Mouse (Mus musculus) CD4-positive, CD25-positive, alpha-beta regulatory T cell (primary cell): ENCODE data around the gene Pik3r5. TPM values are rescaled to one million over a fixed set of nuclear protein-coding genes. Genes with fewer than 3 reads are reported as not detected.

Experiments used
- polyA plus RNA-seq: library from polyadenylated mRNA; unstranded; fragments of 100-300 nt; shearing (Covaris generic); gene quantifications from one replicate; pipeline ENCODE4 v1.2.1, GENCODE M21; 2017

The Pik3r5 gene
- polyA plus RNA-seq = 69.2 TPM

GRCm38 (mm10) chr11:68431699-68432360 is at the start of gene Pik3r5:
TSS of gene Pik3r5 (plus strand) at chr11:68432121.

GRCm38 (mm10) chr11:68400727-68401219 is 31.1 kb upstream of the Pik3r5 start, which contains the start of gene Ntn1:
TSS of gene Ntn1 (minus strand) at chr11:68400823.

DNA sequence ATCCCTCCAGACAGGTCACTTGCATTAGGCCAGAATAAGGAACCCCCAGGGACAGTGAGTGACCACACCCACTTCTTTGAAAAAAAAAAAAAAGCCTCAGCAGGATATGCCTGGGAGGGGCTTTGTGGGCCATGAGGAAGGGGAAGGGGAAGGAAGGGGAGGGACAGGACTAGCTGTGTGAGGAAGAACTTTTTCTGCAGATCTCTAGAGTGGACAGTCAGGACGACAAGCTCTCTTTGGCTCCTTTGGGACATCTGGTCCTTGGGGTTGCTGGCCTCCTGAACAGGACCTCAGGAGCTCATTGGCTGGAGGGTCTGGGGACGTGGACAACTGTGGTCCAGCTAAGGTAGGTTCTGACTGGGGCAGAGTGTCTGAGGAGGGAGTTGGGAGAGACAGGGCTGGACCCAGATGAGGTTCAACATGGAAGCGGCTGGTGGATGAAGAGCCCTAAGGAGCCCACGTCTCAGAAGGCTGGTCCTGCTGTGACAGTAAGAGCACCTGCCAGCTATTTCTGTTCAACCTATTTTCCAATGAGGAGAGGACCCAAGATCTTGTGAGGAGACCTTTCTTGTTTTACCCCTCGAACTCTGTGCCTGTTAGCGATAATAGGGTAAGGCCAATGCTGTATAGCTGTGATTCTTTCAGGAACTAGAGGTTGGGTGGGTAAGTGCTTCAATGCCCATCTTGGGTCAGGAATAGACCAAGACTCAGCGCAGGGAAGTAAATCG is 71.1 kb downstream of the Pik3r5 start, which contains the start of gene Pik3r6:
Gene Pik3r6 (plus strand): TSS at position 118 of the 728 bp plus-strand sequence.

Other genes starting within 250 kb of the Pik3r5 start
- 1.2 TPM for gene Ntn1, start 31.3 kb upstream of the Pik3r5 start, polyA plus RNA-seq
- 0.07 TPM for gene Pik3r6, start 70.9 kb downstream of the Pik3r5 start, polyA plus RNA-seq
- not detected for gene Mfsd6l, start 124.1 kb downstream of the Pik3r5 start, polyA plus RNA-seq
- gene Ccdc42, start 154.9 kb downstream of the Pik3r5 start, polyA plus RNA-seq = not detected